Mouse (Mus musculus): ENCODE measurements at regions not wholly inside any gene's neighbourhood (a gene's known extent, or its start where the extent isn't known, plus 50 kb on each side); places are given as distances from the start of the nearest gene placed in this dataset.

DNA sequence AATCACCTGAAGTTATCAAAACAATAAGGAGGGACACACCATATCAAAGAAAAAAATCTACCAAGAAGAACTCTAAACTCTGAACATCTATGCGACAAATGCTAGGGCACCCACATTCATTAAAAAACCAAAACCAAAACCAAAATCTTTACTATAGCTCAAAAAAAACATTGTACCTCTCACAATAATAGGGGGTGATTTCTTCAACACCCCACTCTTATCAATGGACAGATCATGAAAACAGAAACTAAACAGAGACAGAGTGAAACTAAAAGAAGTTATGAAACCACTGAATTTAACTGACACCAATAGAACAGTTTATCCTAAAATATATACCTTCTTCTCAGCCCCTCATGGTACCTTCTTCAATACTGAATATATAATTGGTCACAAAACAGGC, 1314.5 kb upstream of the Gm7489 start:
- DNase-seq (ENCODE audit: low read depth): no peak

DNA sequence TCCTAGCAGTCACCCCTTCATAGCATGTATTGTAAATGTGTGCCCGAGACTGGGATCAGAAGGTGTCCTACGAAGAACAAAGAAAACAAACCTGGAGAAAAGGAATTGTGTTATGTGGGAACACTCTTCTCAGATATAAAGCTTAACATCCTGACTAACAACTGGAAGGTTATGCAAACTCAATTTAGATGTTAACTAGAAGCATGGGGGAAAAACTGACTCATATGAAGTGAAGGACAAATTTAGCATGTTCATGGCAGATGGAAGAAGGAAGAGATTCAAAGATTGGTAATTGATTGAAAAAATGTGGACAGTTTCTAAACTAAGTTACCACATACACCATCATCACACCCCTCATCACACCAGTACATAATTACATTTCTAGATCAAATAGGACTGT, 1307.1 kb upstream of the Gm7489 start:
- no peak for DNase-seq (ENCODE audit: low read depth)

DNA sequence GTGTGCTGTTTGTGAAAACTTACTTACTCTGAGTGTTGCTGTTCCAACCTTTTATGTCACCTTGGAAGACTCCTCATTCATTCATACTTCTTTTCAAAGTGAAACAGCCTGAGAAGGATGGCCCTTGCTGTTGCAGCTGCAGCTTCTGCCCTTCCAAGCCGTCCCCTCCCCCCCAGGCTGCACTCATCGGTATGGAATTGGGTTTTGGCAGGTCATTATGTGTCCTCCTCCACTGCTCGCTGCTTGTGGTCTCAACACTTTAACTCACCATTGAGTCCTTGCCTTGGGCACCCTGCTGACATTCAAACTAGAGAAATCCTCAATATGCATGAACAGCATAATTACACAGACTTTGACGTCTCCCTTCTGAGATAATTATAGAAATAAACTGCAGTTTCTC, 1295.3 kb upstream of the Gm7489 start:
- DNase-seq (ENCODE audit: low read depth): no peak

DNA sequence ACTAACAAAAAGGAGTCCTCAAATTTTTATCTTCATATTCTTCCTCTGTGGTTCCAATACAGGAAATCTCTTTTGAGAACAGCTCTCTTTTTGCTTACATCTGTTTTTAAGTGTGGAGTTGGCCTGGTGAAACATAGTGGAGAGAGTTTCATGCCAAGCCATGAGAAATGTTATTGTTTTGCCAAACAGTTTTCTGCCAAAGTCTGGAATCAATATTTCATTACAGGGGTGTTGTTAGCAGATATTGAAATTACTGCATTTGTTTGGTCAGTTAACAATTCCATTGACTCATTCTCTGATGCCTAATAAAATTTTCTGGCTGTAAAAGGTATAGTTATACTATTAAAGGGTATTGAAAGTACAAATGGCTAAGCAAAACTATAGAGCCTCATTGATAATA, 1285.2 kb upstream of the Gm7489 start:
- no peak for DNase-seq (ENCODE audit: low read depth)

DNA sequence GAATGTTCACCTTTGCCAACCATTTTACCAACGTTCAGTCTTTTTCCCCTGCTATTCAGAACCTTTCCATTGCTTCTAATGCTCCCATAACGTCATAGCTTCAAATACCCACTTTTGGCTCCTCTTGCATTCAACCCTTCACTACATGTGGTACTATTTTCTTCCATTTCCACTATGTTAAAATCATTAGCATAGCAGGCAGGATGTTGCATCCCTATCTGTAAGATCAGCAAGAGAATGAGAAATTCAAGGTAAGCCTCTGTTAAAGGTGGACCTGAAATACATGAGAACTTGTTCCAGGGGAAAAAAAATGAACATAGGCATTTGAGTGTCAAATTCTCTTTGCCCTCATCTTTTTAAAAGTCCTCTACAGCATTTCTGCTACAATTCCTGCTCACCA, 1284.7 kb upstream of the Gm7489 start:
- no peak for DNase-seq (ENCODE audit: low read depth)

DNA sequence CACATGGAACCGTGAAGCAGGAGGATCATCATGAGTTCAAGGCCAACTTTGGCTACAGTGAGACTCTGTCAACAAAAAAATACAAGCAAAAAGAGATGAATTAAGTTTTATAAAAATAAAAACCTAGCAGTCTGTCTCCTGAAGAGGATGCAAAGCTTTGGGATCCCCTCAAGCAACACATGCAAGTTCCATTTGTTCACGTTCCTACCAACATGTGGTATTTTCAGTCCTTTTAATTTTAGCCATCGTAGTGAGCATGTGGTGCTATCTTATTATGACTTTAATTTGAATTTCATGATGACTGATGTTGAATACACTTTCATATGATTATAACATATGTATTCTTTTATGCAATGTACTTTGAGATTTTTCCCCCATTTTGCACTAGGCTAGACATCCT, 1244.9 kb upstream of the Gm7489 start:
- no peak for DNase-seq (ENCODE audit: low read depth)

DNA sequence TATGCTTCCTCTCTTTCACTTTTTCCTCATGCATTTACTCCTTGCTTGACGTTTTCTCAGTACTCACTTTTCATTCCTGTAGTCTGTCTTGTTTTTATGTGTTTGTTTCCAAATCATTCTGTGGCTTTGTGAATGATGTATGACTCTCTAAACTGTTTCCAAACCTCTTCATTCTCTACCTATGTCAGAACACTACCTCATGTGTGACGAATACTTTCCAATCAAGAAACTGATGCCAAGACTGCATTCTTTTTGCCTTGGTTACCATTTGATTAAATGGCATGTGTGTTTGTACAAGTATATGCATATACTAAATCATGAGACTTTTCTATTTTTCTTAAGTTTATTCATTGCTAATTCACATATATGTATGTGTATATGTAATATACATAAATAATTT, 1238.7 kb upstream of the Gm7489 start:
- DNase-seq (ENCODE audit: low read depth): no peak

DNA sequence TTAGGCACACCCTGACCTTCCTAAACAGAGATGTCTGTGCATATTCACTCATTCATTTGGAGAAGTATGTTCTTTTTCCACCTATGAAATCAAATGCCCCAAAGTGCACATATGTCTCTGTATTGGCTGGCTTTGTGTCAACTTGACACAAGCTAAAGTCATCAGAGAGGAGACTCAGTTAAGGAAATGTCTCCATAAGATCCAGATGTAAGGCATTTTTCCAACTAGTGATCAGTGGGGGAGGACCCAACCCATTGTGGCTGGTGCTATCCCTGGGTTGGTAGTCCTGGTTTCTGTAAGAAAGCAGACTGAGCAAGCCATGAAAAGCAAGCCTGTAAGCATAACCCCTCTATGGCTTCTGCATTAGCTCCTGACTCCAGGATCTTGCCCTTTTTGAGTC, 1226.8 kb upstream of the Gm7489 start:
- no peak for DNase-seq (ENCODE audit: low read depth)

Measured in c-Kit-positive CD71-positive TER-119-negative erythroid progenitor cells, embryonic 14.5 days (primary cell).